Mouse (Mus musculus): ENCODE measurements around the gene Lca5. TPM values are rescaled to one million over a fixed set of nuclear protein-coding genes. Genes with fewer than 3 reads are reported as not detected.
A peak's percentile ranks its signal among the peaks of the same experiment; 100 is the strongest.

Gene Lca5
- total RNA-seq, 2 experiments from 2014 or later: 11.7 to 16.5 TPM

GRCm38 (mm10) chr9:83391996-83392395 lies 48.9 kb downstream of the Lca5 start:
- no peak for DNase-seq (ENCODE audit: low spot score in 2 of 2)

DNA sequence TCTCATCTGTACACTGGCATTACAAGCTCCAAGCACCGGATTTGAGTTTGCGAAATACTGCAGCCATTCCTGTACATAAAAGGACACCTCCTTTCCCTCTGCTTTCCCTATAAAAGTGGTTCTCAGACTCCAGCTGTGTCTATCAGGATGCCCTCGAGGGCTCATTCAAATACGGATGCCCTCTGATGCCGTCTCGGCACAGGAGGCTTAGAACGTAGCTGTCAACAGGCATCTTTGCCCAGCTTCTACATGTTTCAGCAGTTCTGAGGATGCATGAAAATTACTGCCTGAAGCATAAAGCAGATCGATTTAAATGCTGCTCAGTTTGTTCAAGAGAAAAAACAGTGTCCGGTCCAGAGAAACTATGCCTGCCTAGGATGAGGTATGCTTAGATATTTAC lies 51.4 kb downstream of the Lca5 start:
- no peak for DNase-seq (ENCODE audit: low spot score in 2 of 2)

GRCm38 (mm10) chr9:83386264-83386855 lies 54.6 kb downstream of the Lca5 start:
- no peak for DNase-seq (ENCODE audit: low spot score in 2 of 2)

DNA sequence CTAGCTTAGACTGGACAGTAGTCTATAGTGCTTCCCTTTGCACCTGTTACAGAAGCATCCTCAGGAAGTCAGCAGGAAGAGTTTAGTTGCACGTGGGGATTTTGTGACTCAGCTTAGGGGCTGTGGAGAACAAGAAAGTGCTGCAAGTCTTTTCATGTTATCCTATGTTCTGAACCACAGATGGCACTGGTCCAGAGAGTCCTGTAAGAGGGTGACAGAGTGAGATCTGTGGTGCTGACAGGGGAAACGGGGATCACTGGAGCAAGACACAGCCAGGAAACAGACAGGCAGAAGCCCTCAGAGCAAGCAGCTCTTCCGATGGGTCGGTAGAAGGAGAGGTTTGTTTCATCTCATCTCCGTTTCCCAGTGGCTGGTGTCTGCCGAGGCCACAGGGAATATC lies 55.6 kb downstream of the Lca5 start:
- DNase-seq (ENCODE audit: low spot score in 2 of 2): no peak

DNA sequence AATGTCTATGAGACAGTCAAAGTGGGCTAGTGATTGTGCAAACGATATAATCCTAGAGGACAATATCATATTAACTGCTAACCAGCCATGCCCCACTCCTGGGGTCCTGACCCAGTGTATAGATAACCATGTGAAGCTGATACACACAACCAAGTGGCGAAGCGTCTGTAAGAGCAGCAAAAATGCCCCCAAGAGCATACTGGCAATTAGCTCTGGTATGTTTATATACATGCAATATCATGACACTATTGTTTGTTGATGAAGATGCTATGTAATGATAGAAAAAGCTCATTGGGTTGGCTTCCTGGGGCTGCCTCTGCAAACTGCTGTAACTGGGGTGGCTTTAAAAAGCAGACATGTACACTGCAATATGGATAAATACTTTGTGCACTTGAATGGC lies 57.7 kb downstream of the Lca5 start:
- DNase-seq (ENCODE audit: low spot score in 2 of 2): no peak

DNA sequence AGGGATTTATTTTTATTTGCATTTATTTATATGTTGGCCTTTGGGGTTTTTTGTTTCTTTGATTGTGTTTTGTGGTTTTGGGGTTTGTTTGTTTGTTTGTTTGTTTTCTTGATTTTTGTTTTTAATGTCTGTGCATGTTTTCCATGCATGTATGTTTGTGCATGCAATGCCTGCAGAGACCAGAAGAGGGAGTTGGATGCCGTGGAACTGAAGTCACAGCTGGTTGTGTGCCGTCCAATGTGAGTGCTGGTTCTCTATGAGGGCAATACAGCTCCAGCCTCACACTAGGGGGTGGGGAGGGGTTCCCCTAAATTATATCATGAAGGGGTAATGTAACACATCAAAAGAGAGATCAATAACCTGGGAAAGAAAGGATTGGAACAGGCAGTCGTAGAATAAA lies 58.2 kb downstream of the Lca5 start:
- DNase-seq (ENCODE audit: low spot score in 2 of 2): no peak

- DNase-seq (ENCODE audit: low spot score in 2 of 2): peak in 1 of 2 experiments; percentile 30
These were observed 59.6 kb downstream of the Lca5 start for GRCm38 (mm10) chr9:83381317-83381716.

GRCm38 (mm10) chr9:83379661-83380060 lies 61.3 kb downstream of the Lca5 start:
- DNase-seq (ENCODE audit: low spot score in 2 of 2): no peak

DNA sequence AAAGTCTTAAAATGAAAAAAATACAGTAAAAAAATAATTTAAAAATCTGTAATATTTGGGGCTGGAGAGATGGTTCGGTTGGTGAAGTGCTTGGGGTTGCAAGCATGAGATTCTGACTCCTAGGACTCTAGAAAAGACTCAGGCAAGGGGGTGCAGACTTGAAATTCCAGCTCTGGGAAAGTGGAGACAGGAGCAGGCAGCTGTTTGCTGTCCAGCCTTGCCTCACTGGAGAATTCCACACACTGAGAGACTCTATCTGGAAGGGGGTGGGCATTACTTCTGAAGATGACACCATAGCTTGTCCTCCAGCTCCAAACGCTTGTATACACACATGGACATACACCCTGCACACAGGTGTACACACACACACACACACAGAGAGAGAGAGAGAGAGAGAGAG lies 63.8 kb downstream of the Lca5 start:
- no peak for DNase-seq (ENCODE audit: low spot score in 2 of 2)

DNA sequence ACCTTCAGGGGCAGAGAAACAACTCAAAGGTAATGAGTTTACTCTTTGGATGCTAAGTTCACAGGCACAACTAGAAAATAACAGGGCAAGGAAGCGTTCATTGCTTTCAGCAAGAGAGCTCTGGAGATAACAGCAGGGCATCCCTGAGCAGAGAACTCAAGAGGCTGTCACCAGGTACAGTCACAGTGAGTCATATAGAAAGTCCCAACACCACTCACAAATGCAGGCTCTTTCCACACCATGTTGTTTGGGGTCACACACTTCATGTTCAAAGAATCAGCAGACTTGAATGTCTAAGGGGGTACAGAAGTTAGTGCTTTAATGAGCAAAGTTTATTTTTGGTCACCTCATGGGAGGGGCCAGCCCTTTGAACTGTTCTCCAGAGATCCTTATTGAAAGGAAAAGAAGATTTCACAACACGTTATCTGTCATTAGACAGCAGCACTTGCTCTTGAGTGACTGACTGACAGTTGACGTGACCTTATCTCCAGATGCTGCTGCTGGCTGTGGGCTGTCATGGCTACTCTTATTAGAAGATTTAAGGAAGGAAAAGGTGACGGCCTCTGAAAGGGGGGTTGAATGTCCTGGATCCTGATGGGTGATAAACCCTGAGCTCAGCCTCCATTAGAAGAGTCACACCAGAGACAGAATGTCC lies 65.3 kb downstream of the Lca5 start:
- no peak for DNase-seq (ENCODE audit: low spot score in 2 of 2)

DNA sequence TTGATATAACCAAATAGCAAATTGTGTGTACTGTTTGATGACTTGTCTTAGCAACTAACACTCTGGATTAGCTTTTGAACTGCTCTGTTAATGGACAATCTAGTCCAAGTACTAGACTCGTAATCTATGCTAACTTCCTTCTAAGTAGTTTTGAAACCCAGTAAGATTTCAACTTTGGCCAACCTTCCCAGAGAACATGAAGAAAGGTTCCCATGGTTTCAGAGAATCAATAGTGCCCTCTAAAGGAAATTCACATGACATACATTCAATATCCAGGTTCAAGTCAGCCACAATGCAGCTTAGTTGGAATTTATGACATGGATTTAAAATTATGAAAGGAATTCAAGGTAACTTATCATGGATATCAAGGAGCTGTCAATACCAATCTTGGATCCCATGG lies 70.0 kb downstream of the Lca5 start:
- peak in 1 of 2 experiments; percentile 31 for DNase-seq (ENCODE audit: low spot score in 2 of 2)

DNA sequence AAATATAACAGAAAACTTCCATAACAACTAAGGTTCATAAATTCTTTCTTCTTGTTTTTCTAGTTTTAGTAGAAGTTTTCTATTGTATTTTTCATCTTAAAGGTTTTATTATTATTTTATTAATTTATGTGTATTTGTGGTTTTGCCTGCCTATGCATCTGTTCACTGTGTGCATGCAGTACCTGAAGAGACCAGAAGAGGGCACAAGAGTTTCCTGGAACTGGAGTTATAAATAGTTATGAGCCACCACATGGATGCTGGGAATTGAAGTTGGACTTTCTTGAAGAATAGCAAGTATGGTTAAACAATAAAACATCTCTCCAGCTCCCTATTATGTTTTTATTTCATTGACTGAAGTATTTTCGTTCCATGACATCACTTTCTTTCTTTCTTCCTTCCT lies 72.7 kb downstream of the Lca5 start:
- DNase-seq (ENCODE audit: low spot score in 2 of 2): no peak

- no peak for DNase-seq (ENCODE audit: low spot score in 2 of 2)
These were observed 85.1 kb downstream of the Lca5 start for GRCm38 (mm10) chr9:83355802-83356201.

DNA sequence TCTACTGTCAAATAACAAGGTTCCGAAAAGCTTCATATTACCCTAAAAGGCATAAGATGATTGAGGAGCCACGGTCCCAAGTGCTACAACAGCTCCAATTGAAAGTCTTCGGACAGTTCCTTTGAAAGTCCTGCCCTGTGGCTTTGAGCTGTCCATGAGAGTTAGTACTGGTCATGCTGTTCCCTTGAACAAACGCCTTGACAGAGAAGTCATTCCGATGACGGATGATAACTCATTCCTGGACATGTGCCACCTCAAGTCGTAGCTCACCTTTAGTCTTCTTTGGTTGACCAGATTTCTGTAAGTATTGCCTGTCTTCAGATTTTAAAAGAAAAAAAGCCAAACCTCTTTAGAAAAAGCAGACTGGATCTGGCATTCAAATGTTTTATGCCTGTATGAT lies 87.6 kb downstream of the Lca5 start:
- DNase-seq (ENCODE audit: low spot score in 2 of 2): no peak

DNA sequence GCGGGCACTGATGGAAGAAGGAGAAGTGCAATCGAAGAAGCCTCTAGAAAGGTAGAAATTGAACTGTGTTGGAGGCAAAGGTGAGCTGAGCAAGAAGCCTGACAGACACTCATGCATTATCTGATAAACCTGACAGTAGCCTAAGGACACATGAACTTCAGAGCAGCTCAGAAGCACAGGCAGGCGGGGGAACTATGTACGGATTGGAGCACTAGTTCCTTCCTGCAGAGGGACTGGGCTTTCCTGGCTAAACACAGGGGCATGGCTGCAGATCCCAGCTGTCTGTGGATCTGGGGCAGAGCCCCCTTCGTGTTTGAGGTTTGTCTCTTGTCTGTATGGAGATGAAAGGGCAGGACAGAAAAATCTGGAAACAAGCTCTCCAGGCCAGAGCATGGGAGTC lies 89.8 kb downstream of the Lca5 start:
- DNase-seq (ENCODE audit: low spot score in 2 of 2): no peak

- DNase-seq (ENCODE audit: low spot score in 2 of 2): peak in 1 of 2 experiments; percentile 30
These were observed 90.3 kb downstream of the Lca5 start for GRCm38 (mm10) chr9:83350613-83351012.

GRCm38 (mm10) chr9:83349905-83350304 lies 91.0 kb downstream of the Lca5 start:
- DNase-seq (ENCODE audit: low spot score in 2 of 2): no peak

GRCm38 (mm10) chr9:83349504-83349903 lies 91.4 kb downstream of the Lca5 start:
- DNase-seq (ENCODE audit: low spot score in 2 of 2): peak; percentile 42 to 82

- no peak for DNase-seq (ENCODE audit: low spot score in 2 of 2)
These were observed 93.4 kb downstream of the Lca5 start for GRCm38 (mm10) chr9:83347521-83347920.

- DNase-seq (ENCODE audit: low spot score in 2 of 2): no peak
These were observed 98.2 kb downstream of the Lca5 start for GRCm38 (mm10) chr9:83342491-83343370.

Measured in layer of hippocampus, adult 18-20 months (tissue).